Mouse (Mus musculus) left cerebral cortex, postnatal 10 days (tissue): ENCODE results near the gene Olfr1359. TPM values are rescaled to one million over a fixed set of nuclear protein-coding genes. Genes with fewer than 3 reads are reported as not detected.
A peak's percentile ranks its signal among the peaks of the same experiment; 100 is the strongest.
"Not testable (repeated sequence)": the region's sequence is repeated elsewhere in the genome, so short reads cannot be mapped to it uniquely, and the experiment has no call there.

Experiments
- DNase-seq, 2 experiments: peaks; one replicate each; pipeline ENCODE4 v3.0.0; 2021 to 2022; ENCODE audit warnings: low spot score in 2 of 2, mixed read lengths in 1 of 2; ENCODE audit errors: extremely low spot score in 1 of 2
- intact Hi-C: fragments of 180-260 bp; cut with DNase I; formaldehyde crosslinking; loops from one replicate; pipeline ENCODE4 v1.15.1; 2025
- microRNA-seq: library from miRNA; unstranded; fragments of <30 nt; microRNA quantifications from one replicate; pipeline ENCODE4 v1.2.0, GENCODE M21; 2022
- total RNA-seq, 2 experiments: library from RNA; stranded (reverse); gene quantifications; 2 replicates each; pipeline ENCODE4 v1.2.3; 2021

The Olfr1359 gene
- total RNA-seq, 2 experiments from 2014 or later: not detected

GRCm38 (mm10) chr13:21753524-21754285, 55.8 kb downstream of the Olfr1359 start, which contains the start of the genes Hist1h2ak and Hist1h2bn:
Gene Hist1h2ak (minus strand): TSS chr13:21753827.
Gene Hist1h2bn (plus strand): TSS chr13:21754123.
- intact Hi-C loops: not testable (repeated sequence)
- peak; percentile 48 to 87 for DNase-seq

DNA sequence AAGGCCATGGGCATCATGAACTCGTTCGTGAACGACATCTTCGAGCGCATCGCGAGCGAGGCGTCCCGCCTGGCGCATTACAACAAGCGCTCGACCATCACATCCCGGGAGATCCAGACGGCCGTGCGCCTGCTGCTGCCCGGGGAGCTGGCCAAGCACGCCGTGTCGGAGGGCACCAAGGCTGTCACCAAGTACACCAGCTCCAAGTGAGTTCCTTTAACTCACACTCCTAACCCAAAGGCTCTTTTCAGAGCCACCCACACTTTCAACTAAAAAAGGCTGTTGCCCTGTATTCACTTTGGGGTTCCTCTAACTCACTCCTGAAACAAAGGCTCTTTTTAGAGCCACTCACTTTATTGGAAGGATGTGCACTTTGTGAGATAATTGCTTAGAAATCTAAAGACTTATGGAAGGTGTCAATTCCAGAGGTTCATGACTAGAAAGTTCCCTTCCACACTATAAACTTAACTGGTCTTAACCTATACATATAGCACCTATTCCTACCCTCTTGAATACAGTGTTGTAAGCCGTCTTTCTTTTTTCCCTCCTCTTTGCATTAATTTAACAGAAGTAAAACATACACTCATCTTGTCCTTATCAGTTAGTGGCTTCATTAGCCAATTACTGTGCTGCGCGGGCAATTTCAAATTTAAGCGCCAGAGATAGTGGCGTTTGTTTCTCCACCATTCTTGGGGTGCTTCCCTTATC, 56.5 kb downstream of the Olfr1359 start:
- intact Hi-C loops, DNase-seq: not testable (repeated sequence)

GRCm38 (mm10) chr13:21755707-21756106, 57.8 kb downstream of the Olfr1359 start:
- intact Hi-C loops: no loop called here
- DNase-seq: no peak

Small RNAs within 50 kb of the gene (microRNA-seq; reads per million reads assigned to microRNA genes)
- gene Gm44357 (not detected), gene Gm44367 (not detected), gene Gm44454 (not detected)

Other genes starting within 250 kb of the Olfr1359 start
- gene Zscan26, start 244.4 kb upstream of the Olfr1359 start, total RNA-seq: 10 to 100 TPM; 27.6 to 30.0 TPM
- 1 to 10 TPM in 1 of 2 experiments, under 1 TPM in 1; 0.77 to 1.0 TPM for gene Nkapl, start 229.6 kb upstream of the Olfr1359 start, total RNA-seq
- 1 to 10 TPM; 7.4 TPM for gene Zkscan4, start 219.2 kb upstream of the Olfr1359 start, total RNA-seq
- not detected for gene Gm10065, start 218.7 kb upstream of the Olfr1359 start, total RNA-seq
- 10 to 100 TPM; 16.5 to 17.2 TPM for gene AK157302, start 202.9 kb upstream of the Olfr1359 start, total RNA-seq
- 10 to 100 TPM; 56.4 to 59.3 TPM for gene Gm11273, start 196.7 kb upstream of the Olfr1359 start, total RNA-seq
- 10 to 100 TPM; 10.6 to 13.6 TPM for gene Zkscan8, start 167.0 kb upstream of the Olfr1359 start, total RNA-seq
- not detected for gene Olfr1366, start 155.3 kb upstream of the Olfr1359 start, total RNA-seq
- gene Olfr1535, start 138.2 kb upstream of the Olfr1359 start, total RNA-seq: not detected
- gene Olfr1364, start 116.4 kb upstream of the Olfr1359 start, total RNA-seq: not detected
- not detected for gene Olfr1362, start 84.1 kb upstream of the Olfr1359 start, total RNA-seq
- gene Olfr11, start 55.6 kb upstream of the Olfr1359 start, total RNA-seq: not detected
- gene Olfr1361, start 34.7 kb upstream of the Olfr1359 start, total RNA-seq: not detected
- not detected for gene Olfr1360, start 20.7 kb upstream of the Olfr1359 start, total RNA-seq
- gene Hist1h2bl, start 18.0 kb downstream of the Olfr1359 start, total RNA-seq: 10 to 100 TPM; 41.4 to 52.8 TPM
- gene Hist1h2ai, start 18.3 kb downstream of the Olfr1359 start, total RNA-seq: 10 to 100 TPM; 68.4 to 76.2 TPM
- 10 to 100 TPM; 69.3 to 80.8 TPM for gene Hist1h3h, start 19.5 kb downstream of the Olfr1359 start, total RNA-seq
- 10 to 100 TPM; 10.1 to 13.9 TPM for gene Hist1h2bm, start 23.9 kb downstream of the Olfr1359 start, total RNA-seq
- gene Hist1h4j, start 37.0 kb downstream of the Olfr1359 start, total RNA-seq: 10 to 100 TPM; 13.5 to 16.2 TPM
- 100 to 1,000 TPM; 306 to 311 TPM for gene Hist1h4k, start 52.4 kb downstream of the Olfr1359 start, total RNA-seq
- gene Hist1h2ak, start 55.7 kb downstream of the Olfr1359 start, total RNA-seq: 10 to 100 TPM; 23.0 to 24.1 TPM
- 10 to 100 TPM; 23.0 to 25.1 TPM for gene Hist1h2bn, start 56.0 kb downstream of the Olfr1359 start, total RNA-seq
- gene Hist1h1b, start 82.5 kb downstream of the Olfr1359 start, total RNA-seq: 10 to 100 TPM; 19.5 to 20.4 TPM
- 10 to 100 TPM; 53.5 to 57.3 TPM for gene Hist1h3i, start 85.3 kb downstream of the Olfr1359 start, total RNA-seq
- 1 to 10 TPM; 5.2 to 6.1 TPM for gene Hist1h2an, start 89.1 kb downstream of the Olfr1359 start, total RNA-seq
- gene Hist1h2bp, start 89.3 kb downstream of the Olfr1359 start, total RNA-seq: 10 to 100 TPM; 16.5 to 17.0 TPM
- 10 to 100 TPM; 48.3 to 50.2 TPM for gene Hist1h2bq, start 112.1 kb downstream of the Olfr1359 start, total RNA-seq
- not detected for gene Hist1h2ao, start 112.4 kb downstream of the Olfr1359 start, total RNA-seq
- gene Hist1h4m, start 113.6 kb downstream of the Olfr1359 start, total RNA-seq: 100 to 1,000 TPM; 180 to 194 TPM
- 10 to 100 TPM; 21.2 to 27.5 TPM for gene Hist1h4n, start 134.1 kb downstream of the Olfr1359 start, total RNA-seq
- gene Hist1h2ap, start 135.4 kb downstream of the Olfr1359 start, total RNA-seq: 10 to 100 TPM; 66.4 to 75.9 TPM
- gene Hist1h2br, start 135.6 kb downstream of the Olfr1359 start, total RNA-seq: 10 to 100 TPM; 47.5 to 49.6 TPM
- 1 to 10 TPM; 3.9 to 5.1 TPM for gene Zfp184, start 247.0 kb downstream of the Olfr1359 start, total RNA-seq